Mouse (Mus musculus) gastrocnemius, postnatal 14 days (tissue): ENCODE data around the gene Calu. TPM values are rescaled to one million over a fixed set of nuclear protein-coding genes. Genes with fewer than 3 reads are reported as not detected.
"Not testable (repeated sequence)": the region's sequence is repeated elsewhere in the genome, so short reads cannot be mapped to it uniquely, and the experiment has no call there.

ENCODE experiments used
- DNase-seq: peaks from one replicate; pipeline ENCODE4 v3.0.0; 2021; ENCODE audit warnings: mixed read lengths
- intact Hi-C: fragments of 180-260 bp; cut with DNase I; formaldehyde crosslinking; loops from one replicate; pipeline ENCODE4 v1.15.1; 2025; ENCODE audit warnings: low total_unique reads
- total RNA-seq, 2 experiments: library from RNA; stranded (reverse); gene quantifications; 2 replicates each; pipeline ENCODE4 v1.2.3; 2021

Calu gene
- total RNA-seq, 2 experiments from 2014 or later: 121 to 131 TPM

- DNase-seq: peak; percentile 26
- intact Hi-C loops: no loop called here
These were observed 11.5 kb downstream of the Calu start for GRCm38 (mm10) chr6:29359386-29359785.

DNA sequence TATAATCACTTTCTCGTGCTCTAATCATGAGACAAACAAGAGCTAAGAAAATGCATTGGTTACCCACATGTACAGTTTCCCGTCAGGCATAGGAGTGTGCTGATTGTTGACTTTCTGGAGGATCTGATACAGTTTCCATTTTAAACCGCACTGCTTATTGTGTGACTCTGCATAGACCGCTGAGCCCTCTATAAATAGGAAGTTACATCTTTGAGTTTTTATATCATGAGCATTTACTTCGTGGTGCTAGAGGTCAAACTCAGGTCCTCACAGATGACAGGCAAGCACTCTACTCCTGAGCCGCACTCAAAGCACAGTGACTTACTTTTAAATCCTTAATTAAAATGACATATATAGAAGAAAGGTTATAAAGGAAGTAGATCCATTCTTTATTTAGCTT is 12.3 kb downstream of the Calu start:
- DNase-seq: no peak
- intact Hi-C loops: no loop called here

DNA sequence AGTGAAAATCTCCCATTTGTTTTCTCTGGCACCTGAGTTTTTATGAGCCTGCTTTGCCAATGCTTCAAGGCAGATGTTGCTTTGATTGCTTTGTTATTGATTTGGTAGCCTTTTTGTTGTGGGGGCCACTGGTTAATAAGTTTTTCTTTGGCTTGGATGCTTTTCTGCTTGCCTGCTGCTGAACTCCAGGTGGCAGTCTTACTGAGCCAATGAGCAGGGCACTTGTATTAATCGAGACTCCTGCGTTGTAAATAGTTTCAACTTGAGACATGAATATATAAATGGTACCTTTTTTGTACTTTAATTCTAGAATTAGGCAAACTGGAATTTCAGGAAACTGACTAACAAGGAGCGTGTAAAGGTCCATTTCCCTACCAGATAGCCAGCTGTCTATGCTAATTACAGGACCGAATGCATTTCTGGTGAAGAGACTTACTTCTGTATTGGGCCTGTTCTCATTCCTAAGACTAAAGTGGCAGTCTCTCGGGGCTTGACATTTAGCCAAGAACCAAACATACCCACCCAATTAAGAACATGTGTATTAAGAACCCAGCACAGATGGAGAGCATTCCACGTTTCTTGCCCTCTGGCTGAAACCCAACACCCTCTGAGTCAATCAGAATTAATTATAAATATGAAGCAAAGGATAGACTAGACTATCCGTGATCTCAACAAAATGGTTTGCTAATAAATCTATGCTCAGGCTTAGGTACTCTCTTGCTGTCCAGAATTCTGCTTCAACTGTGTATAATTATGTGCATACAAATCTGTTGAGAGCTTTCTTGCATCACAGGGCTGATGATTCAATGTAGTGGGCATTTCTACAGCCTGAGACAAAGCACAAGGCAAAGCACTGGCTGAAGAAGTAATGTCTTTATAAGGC is 14.6 kb downstream of the Calu start:
- DNase-seq: no peak
- intact Hi-C loops: no loop called here

- no peak for DNase-seq
- intact Hi-C loops: no loop called here
These were observed 15.3 kb downstream of the Calu start for GRCm38 (mm10) chr6:29363129-29363515.

GRCm38 (mm10) chr6:29365277-29365676 is 17.4 kb downstream of the Calu start:
- DNase-seq: no peak
- intact Hi-C loops: no loop called here

DNA sequence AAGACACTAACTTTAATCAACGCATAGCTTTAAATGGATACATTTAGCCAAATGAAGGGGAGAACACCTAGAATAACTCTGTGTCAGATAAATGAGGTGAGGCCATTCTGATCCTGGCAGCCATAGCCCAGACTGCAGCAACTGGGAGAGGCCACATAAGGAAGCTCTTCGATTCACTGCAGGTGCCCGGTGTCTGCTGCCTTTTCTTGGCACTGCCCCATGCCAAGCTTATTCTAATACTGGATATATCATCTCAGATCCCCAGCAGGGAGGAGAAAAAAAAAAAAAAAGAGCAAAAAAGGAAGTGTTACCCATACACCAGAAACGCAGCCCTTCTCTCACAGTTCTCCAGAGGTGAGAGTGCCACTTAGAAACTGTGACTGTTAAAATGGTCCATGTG is 29.5 kb downstream of the Calu start:
- intact Hi-C loops: no loop called here
- DNase-seq: no peak

GRCm38 (mm10) chr6:29378678-29379077 is 30.8 kb downstream of the Calu start:
- intact Hi-C loops: no loop called here
- no peak for DNase-seq

- DNase-seq: no peak
- intact Hi-C loops: no loop called here
These were observed 32.1 kb downstream of the Calu start for GRCm38 (mm10) chr6:29379954-29380353.

- no peak for DNase-seq
- intact Hi-C loops: no loop called here
These were observed 34.6 kb downstream of the Calu start for GRCm38 (mm10) chr6:29382442-29382841.

DNA sequence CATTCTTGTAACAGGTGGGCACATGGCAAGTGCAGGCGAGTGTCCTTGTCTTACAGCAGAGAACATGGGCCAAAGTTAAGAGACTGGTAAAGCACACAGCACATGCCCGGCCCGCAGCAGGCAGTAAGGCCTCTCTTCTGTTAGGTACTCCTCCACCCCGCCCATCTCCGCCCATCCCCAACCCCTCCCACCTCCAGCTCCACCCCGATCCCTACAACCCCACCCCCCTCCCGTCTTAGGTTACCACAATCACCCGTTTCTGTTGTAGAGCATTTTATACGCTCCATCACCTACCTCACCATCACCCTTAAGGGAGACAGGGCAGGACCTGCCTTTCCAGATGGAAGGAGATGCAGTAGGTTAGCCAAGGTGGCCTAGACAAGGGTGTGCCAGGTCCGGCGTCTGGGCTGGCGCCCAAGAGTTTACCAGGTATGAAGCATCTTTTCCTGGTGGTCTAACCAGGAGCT is 40.2 kb downstream of the Calu start, which contains the start of gene Opn1sw:
Gene Opn1sw, minus strand, starts transcription at position 417 of the 467 bp plus-strand sequence.
- DNase-seq: peak; percentile 18
- intact Hi-C loops: no loop called here

DNA sequence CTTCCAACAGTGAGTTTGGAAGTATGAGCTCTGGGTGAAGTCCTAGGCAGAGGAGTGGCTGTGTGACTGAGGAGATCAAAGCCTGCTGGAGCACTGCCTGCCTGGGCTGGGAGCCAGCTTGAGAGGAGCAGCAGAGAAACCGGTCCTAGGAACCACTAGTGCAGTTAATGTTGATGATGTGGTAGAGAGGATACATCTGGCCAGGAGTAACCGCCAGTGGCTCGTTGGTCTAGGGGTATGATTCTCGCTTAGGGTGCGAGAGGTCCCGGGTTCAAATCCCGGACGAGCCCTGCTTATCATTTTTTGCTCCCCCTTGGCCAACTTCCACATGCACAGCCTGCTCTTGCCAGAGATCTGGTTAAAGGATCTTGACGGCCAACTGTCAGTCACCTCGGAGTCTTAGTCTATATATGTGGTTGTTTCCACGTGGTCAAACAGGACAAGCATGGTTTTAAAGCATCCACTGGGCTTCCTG is 40.8 kb downstream of the Calu start:
- DNase-seq: peak; percentile 96
- intact Hi-C loops: no loop called here

- no peak for DNase-seq
- intact Hi-C loops: no loop called here
These were observed 41.6 kb downstream of the Calu start for GRCm38 (mm10) chr6:29389425-29389824.

DNA sequence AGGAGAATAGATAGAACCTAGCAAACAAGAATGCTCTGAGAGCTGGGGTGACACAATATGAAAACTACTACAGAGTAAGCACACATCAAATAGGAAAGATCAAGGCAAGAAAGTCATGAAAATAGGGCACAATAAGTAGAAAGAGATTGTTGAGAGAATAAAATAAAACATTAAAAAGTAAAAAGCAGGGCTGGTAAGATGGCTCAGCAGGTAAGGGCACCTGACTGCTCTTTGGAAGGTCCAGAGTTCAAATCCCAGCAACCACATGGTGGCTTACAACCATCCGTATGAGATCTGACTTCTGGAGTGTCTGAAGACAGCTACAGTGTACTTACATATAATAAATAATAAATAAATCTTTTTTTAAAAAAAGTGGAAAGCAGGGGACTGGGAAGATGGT is 42.6 kb downstream of the Calu start:
- intact Hi-C loops, DNase-seq: not testable (repeated sequence)

- DNase-seq: not testable (repeated sequence)
These were observed 43.4 kb downstream of the Calu start for GRCm38 (mm10) chr6:29391241-29391640.

GRCm38 (mm10) chr6:29391802-29392201 is 43.9 kb downstream of the Calu start:
- intact Hi-C loops: no loop called here
- DNase-seq: no peak

More at GRCm38 (mm10) chr6:29391241-29391640, 43.4 kb downstream of the Calu start:
- intact Hi-C loops: not testable (repeated sequence)

- intact Hi-C loops: no loop called here
- DNase-seq: no peak
These were observed 46.4 kb downstream of the Calu start for GRCm38 (mm10) chr6:29394286-29394685.

DNA sequence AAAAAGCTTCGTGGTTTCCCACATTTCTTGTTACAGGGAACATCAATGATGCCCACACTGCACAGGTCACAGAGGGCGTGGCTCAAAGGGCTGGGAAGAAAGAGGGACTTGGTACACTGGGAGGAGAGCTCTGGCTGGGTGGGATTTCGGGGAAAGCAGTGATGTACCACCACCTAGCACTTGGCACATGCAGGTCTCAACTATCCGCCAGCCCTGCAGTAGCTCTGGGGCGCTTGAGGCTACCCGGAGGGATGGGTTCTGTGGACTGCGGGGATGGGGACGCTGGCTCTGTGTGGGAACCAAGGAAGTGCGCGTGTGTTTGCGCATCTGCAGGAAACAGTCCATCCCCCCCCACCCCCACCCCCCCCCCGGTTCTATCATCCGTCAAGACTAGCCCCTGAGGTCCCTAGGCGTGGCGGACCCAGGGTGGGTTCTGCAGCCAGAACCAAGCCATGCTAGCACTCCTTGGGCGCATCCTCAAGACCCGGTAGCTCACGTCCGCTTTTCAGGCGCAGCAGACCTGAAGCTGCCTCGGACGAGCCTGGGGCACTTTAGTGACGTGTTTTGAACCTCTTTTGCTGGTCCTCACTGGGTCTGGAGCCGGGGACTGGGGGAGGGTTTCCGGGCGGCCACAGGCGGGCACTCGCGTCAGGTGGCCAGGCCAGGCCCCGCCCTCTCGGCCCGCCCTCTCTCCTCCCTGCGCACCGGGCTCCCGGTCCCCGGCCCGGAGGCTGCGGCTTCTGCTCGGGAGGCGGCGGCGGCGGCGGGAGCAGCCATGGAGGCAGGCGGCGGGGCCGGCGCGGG is 48.2 kb downstream of the Calu start, which contains the start of gene Ccdc136:
Gene Ccdc136, plus strand, starts transcription at position 400 of the 804 bp plus-strand sequence.
- peak; percentile 71 for DNase-seq
- intact Hi-C loops: loop anchor here (5.0 kb wide), 1 partner anchor 76 kb away; the partner anchor contains the start of gene Atp6v1fnb

DNA sequence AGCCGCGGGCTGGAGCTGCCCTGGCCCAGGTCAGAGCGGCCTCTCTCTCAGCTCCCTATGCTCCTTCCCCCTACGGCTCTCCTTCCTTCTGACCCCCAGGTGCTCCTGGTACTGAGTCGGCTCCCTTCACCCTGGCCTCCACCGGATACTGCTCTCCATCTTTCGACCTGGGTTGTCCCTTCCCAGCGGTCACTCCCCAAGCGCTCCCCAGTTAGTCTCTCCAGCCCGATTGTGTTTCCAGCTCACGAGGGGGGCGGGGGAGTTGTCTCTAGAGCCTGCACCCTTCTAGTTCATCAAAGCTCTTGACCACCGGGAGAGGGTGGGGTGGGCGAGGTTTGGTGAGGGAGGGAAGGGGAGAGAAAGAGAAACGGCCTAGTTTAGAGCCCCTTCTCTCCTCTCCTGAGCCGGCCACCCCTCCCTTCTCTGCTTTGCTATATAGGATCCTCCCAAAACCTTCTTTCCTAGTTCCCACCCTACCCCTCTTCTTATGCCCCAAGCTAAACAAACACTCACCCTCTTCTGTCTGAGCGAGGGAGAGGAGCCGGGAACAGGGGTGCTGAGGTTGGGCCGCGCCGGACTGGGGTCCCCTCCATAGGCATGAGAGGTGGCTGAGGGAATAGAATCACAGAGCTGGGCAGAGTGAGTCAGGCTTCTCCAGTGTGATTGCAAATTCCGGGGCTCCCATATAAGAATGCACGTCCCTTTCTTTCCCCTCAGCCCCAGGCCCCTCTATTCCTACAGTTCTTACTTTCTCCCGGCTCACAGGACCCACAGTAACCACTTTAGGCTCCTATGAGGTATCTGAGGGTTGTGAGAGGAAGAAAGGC is 49.1 kb downstream of the Calu start:
- DNase-seq: peak; percentile 10
- intact Hi-C loops: loop anchor here (5.0 kb wide), 1 partner anchor 75 kb away; the partner anchor contains the start of gene Atp6v1fnb

- intact Hi-C loops: loop anchor here (5.0 kb wide), 1 partner anchor 75 kb away; the partner anchor contains the start of gene Atp6v1fnb
These were observed 49.7 kb downstream of the Calu start for GRCm38 (mm10) chr6:29397575-29397974.

More at GRCm38 (mm10) chr6:29397575-29397974, 49.7 kb downstream of the Calu start:
- no peak for DNase-seq
